Mouse (Mus musculus) spleen, postnatal 14 days (tissue): ENCODE measurements around the gene Gm21970.
A peak's percentile ranks its signal among the peaks of the same experiment; 100 is the strongest.

ENCODE experiments used
- DNase-seq, 2 experiments: peaks; one replicate each; pipeline ENCODE4 v3.0.0; 2021 to 2022; ENCODE audit warnings: low spot score in 2 of 2

Gm21970 gene

DNA sequence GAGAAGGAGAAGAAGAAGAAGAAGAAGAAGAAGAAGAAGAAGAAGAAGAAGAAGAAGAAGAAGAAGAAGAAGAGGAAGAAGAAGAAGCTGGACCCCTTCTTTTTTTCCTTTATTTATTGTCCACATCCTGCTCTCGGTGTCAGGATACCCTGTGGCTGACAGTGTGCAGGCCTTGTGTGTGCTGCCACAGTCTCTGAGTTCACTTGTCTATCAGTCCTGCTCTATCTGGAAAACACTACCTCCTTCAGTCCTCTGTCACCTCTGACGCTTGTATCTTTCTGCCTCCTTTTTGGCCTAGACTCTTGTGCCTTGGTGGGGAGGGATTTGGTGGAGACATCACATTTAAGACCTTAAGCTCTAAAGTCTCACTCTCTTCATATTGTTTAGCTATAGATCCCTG, 71.9 kb downstream of the Gm21970 start:
- DNase-seq: no peak

DNA sequence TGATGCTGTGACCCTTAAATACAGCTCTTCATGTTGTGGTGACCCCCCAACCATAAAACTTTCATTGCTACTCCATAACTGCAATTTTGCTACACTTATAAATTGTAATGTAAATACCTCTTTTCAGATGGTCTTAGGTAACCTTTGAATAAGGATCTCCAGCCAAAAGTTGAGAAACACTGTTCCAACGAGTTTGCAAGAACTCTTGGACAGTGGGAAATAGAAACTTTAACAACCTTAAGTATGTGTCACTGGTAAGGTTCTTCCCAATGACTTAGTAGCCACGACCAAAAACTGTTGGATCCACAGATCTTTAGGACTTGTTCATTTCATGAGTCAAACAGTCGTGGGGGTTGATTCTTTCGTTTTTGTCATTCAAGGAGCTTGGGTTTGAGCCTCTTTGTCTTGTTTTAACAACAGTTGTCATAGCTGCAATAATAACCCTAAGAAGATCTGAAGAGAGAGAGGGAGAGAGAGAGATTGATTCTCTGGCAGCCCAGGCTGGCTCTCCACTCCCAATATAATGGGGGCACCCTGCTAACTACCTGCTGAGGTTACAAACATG, 72.4 kb downstream of the Gm21970 start:
- DNase-seq: no peak

GRCm38 (mm10) chr16:91464594-91465504, 73.3 kb downstream of the Gm21970 start:
- DNase-seq: peak; percentile 85 to 92

DNA sequence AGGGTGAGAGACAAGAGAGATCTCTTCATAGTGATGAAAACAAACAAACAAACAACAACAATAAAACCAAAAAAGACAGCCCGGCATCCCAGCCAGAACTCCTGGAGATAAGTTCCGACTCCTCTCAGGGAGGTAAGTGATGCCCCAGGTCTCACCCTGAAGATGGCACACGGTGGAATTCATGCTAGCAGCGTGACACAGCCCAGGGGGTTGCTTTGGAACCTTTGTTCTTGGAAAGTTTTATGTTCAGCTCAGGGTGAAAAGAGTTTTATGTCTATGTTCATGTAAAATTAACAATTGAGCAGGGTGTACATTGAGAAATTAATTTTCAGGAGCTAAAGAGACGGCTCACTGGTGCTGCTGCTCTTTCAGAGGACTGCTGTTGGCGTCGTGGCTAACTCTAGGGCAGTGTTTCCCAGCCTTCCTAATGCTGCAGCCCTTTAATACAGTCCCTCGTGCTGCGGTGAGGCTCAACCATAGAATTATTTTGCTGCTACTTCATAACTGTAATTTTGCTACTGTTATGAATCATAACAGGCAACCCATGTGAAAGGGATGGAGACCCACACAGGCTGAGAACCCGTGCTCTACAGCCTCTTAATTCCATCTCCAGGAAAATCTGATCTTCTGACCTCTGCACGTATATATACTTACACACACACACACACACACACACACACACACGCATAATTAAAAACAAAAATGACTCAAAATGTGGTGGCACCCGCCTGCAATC, 74.2 kb downstream of the Gm21970 start:
- no peak for DNase-seq

- DNase-seq: no peak
Measured at GRCm38 (mm10) chr16:91466566-91466965, 75.0 kb downstream of the Gm21970 start.
